Mouse (Mus musculus): ENCODE results near the gene Hras.

- TF ChIP-seq POLR2A (IDR thresholded peaks at IDR 0.05; ENCODE audit: low read depth, low read length) (no peak), CTCF (conservative IDR thresholded peaks at IDR 0.05; ENCODE audit: insufficient read depth, insufficient read length, low read depth, low read length) (no peak)
These were observed 16.3 kb upstream of the Hras start for GRCm38 (mm10) chr7:141210137-141210536.
